Mouse (Mus musculus): ENCODE measurements around the gene Dbndd2.

Dbndd2 gene

GRCm38 (mm10) chr2:164505619-164506347 is 19.9 kb downstream of the Dbndd2 start:
- no peak for DNase-seq

- no peak for DNase-seq
Observed at GRCm38 (mm10) chr2:164507811-164508210, 21.9 kb downstream of the Dbndd2 start.

- DNase-seq = no peak
Observed at GRCm38 (mm10) chr2:164510621-164511190, 24.8 kb downstream of the Dbndd2 start.

GRCm38 (mm10) chr2:164512121-164512909 is 26.4 kb downstream of the Dbndd2 start:
- DNase-seq = peak; percentile 84

GRCm38 (mm10) chr2:164513389-164513788 is 27.5 kb downstream of the Dbndd2 start:
- no peak for DNase-seq

- no peak for DNase-seq
Observed at GRCm38 (mm10) chr2:164514916-164515315, 29.0 kb downstream of the Dbndd2 start.

- no peak for DNase-seq
Observed at GRCm38 (mm10) chr2:164515897-164516296, 30.0 kb downstream of the Dbndd2 start.

GRCm38 (mm10) chr2:164516592-164516991 is 30.7 kb downstream of the Dbndd2 start:
- DNase-seq = no peak

GRCm38 (mm10) chr2:164517485-164518221 is 31.7 kb downstream of the Dbndd2 start:
- DNase-seq = peak; percentile 70

GRCm38 (mm10) chr2:164518266-164519170 is 32.6 kb downstream of the Dbndd2 start:
- DNase-seq = no peak

GRCm38 (mm10) chr2:164519171-164519526 is 33.2 kb downstream of the Dbndd2 start:
- no peak for DNase-seq

- DNase-seq = peak; percentile 71
Observed at GRCm38 (mm10) chr2:164520782-164521181, 34.9 kb downstream of the Dbndd2 start.

- no peak for DNase-seq
Observed at GRCm38 (mm10) chr2:164521841-164522240, 35.9 kb downstream of the Dbndd2 start.

GRCm38 (mm10) chr2:164522280-164522679 is 36.4 kb downstream of the Dbndd2 start:
- DNase-seq = no peak

GRCm38 (mm10) chr2:164523301-164523773 is 37.4 kb downstream of the Dbndd2 start:
- no peak for DNase-seq

- DNase-seq = no peak
Observed at GRCm38 (mm10) chr2:164528557-164528956, 42.7 kb downstream of the Dbndd2 start.

GRCm38 (mm10) chr2:164531169-164531568 is 45.3 kb downstream of the Dbndd2 start:
- DNase-seq = peak; percentile 78

- no peak for DNase-seq
Observed at GRCm38 (mm10) chr2:164534315-164534714, 48.4 kb downstream of the Dbndd2 start.

GRCm38 (mm10) chr2:164537003-164537402 is 51.1 kb downstream of the Dbndd2 start:
- no peak for DNase-seq

- DNase-seq = no peak
Observed at GRCm38 (mm10) chr2:164540652-164541427, 54.9 kb downstream of the Dbndd2 start.

- peak; percentile 24 for DNase-seq
Observed at GRCm38 (mm10) chr2:164542132-164542531, 56.2 kb downstream of the Dbndd2 start.
